Mouse (Mus musculus) neural tube, embryonic 13.5 days (tissue): Measurements from ENCODE around the gene Ctse. TPM values are rescaled to one million over a fixed set of nuclear protein-coding genes. Genes with fewer than 3 reads are reported as not detected.
A peak's percentile ranks its signal among the peaks of the same experiment; 100 is the strongest.
"Not testable (repeated sequence)": the region's sequence is repeated elsewhere in the genome, so short reads cannot be mapped to it uniquely, and the experiment has no call there.

Experiments
- ATAC-seq: fragments of 200-750 bp; cut with Nextera tagmentation; 2 replicates; pipeline ENCODE4 v1.8.0; 2017; ENCODE audit warnings: low read depth, mild to moderate bottlenecking, moderate TSS enrichment, moderate library complexity
- H3K27ac ChIP-seq: fragments of 300-500 bp; sonication (generic); replicated peaks from 2 replicates; pipeline ENCODE4 v1.5.1; 2015; ENCODE audit warnings: moderate library complexity, mild to moderate bottlenecking, inconsistent platforms
- H3K27me3 ChIP-seq: fragments of 300-500 bp; sonication (generic); 2 replicates; pipeline ENCODE4 v1.6.1; 2015; ENCODE audit warnings: mild to moderate bottlenecking, inconsistent platforms
- H3K36me3 ChIP-seq: fragments of 300-500 bp; sonication (generic); 2 replicates; pipeline ENCODE4 v1.6.1; 2015; ENCODE audit warnings: mild to moderate bottlenecking, inconsistent platforms
- H3K4me1 ChIP-seq: fragments of 300-500 bp; sonication (generic); replicated peaks from 2 replicates; pipeline ENCODE4 v1.6.1; 2015; ENCODE audit warnings: inconsistent platforms
- H3K4me2 ChIP-seq: fragments of 300-500 bp; sonication (generic); 2 replicates; pipeline ENCODE4 v1.6.1; 2015; ENCODE audit warnings: inconsistent platforms, mild to moderate bottlenecking, moderate library complexity
- H3K4me3 ChIP-seq: fragments of 300-500 bp; sonication (generic); 2 replicates; pipeline ENCODE4 v1.5.1; 2015; ENCODE audit warnings: mild to moderate bottlenecking, inconsistent platforms
- H3K9ac ChIP-seq: fragments of 300-500 bp; sonication (generic); 2 replicates; pipeline ENCODE4 v1.6.1; 2015; ENCODE audit warnings: moderate library complexity, mild to moderate bottlenecking, inconsistent platforms
- H3K9me3 ChIP-seq: fragments of 300-500 bp; sonication (generic); 2 replicates; pipeline ENCODE4 v1.6.1; 2016; ENCODE audit warnings: inconsistent platforms
- WGBS: fragments of 180-500 bp; shearing (Covaris S2); methylation state at CpG from one replicate; pipeline ENCODE4 v1.1.7; 2015; 5-methylcytosine and 5-hydroxymethylcytosine counted together
- polyA plus RNA-seq: library from polyadenylated mRNA; unstranded; fragments of >200 nt; fragmentation: Nextera tagmentation; extraction: Ambion mirVana; gene quantifications from 2 replicates; pipeline ENCODE4 v1.2.1, GENCODE M21; 2015

Ctse gene
- polyA plus RNA-seq, 1 experiment from 2014 or later: not detected

DNA sequence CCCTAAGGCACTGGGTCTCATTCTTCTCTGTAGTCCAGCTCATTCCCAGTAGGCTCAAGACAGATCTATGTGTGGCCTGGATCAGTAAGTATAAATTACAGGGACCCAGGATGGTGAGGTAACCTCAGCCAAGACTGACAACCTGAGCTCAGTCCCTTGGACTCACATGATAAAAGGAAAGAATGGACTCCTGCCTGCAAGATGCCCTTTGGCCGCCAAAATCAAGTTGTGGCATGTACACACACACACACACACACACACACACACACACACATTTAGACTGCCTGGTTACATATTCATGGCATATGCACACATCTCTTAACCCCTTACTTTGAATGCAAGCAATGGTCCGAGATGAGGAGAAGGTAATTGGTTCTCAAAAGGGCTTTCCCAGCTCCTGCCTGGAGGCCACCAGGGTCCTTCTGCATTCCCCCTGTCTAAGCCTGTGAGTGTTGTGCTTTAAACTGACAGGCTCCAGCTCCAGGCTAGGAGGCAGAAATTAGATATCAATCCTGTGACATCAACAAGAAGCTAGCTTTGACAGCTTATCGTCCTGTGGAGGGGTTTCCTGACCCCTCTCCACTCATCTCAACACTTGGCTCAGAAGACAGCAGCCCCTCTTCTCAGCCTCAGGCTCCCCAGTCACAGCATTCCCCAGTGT lies 13.8 kb upstream of the Ctse start:
- 77% methylated on average over 3 of the region's 3 CpGs for WGBS
- H3K4me2 ChIP-seq: no peak overlapping the region
- no peak for ATAC-seq
- no peaks in the 10 kb centered on the region for H3K9me3 ChIP-seq
- H3K36me3 ChIP-seq: no peaks in the 10 kb centered on the region
- no peak overlapping the region for H3K27ac ChIP-seq
- H3K4me3 ChIP-seq: no peak overlapping the region
- no peaks in the 10 kb centered on the region for H3K4me1 ChIP-seq
- H3K27me3 ChIP-seq: no peaks in the 10 kb centered on the region
- H3K9ac ChIP-seq: no peak overlapping the region

DNA sequence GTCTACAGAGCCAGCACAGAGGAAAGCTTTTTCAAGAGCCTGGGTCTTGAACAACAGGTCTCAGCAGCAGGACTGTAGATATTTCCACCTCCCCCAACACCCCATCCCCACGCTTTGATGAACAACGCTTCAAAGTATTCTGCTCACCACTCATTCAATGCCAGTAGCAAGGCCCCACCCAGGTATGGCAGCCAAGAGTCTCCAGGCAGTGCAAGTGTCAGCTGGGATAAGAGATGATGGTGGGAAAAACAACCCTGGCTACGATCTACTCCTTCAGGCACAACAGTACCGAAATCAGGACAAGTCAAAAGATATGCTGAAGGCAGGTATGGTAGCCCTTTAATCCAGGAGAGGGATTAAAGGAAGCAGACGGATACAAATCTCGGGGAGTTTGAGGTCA lies 11.9 kb upstream of the Ctse start:
- H3K9ac ChIP-seq: no peak overlapping the region
- H3K36me3 ChIP-seq: no peaks in the 10 kb centered on the region
- ATAC-seq: no peak
- 86% methylated on average over 6 of the region's 6 CpGs for WGBS
- H3K27ac ChIP-seq: no peak overlapping the region
- H3K4me3 ChIP-seq: no peak overlapping the region
- H3K27me3 ChIP-seq: no peaks in the 10 kb centered on the region
- no peaks in the 10 kb centered on the region for H3K4me1 ChIP-seq
- no peak overlapping the region for H3K4me2 ChIP-seq
- H3K9me3 ChIP-seq: no peaks in the 10 kb centered on the region

DNA sequence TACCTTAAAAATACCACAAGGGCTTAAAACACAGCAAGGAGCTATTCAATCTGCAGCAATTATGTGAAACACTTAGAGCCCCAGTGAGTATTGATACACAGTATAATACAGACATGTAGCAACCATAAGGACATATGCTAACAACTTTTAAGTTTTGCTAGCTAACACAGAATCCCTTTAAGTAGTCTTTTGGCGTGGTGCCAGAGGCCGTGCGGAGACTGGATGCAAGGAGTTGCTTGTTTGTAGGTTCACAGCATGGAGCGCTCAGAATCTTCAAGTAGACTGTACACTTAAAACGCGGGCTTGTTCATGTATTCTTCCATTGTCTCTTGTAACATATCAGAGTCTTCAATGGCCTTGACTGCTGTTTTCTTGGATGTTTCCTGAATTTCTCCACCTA lies 5.9 kb upstream of the Ctse start:
- ATAC-seq, H3K9me3 ChIP-seq, H3K27ac ChIP-seq, H3K9ac ChIP-seq, H3K4me1 ChIP-seq, H3K36me3 ChIP-seq, H3K27me3 ChIP-seq, H3K4me3 ChIP-seq, H3K4me2 ChIP-seq: not testable (repeated sequence)
- 61% methylated on average over 6 of the region's 6 CpGs for WGBS

DNA sequence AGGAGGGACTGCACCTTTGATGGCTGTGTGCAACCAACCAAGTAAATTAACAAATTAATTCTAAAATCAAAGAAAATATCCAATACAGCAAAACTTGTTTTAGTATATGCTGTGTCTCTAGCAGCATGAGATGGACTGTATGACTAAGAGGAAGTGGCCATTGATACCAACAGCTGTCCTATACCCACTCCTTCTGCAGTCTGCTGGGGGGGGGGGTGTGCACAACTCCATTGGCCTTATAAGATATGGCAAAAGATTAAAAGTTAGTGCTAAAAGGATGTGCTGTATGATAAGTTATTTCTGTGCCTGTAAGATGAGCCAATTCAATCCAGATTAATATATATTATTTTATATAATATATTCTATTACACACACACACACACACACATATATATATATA lies 3.6 kb upstream of the Ctse start:
- Histone ChIP-seq H3K27me3 (no peaks in the 10 kb centered on the region), H3K4me1 (no peaks in the 10 kb centered on the region), H3K27ac (no peak overlapping the region), H3K4me2 (no peak overlapping the region), H3K36me3 (no peaks in the 10 kb centered on the region), H3K9me3 (no peaks in the 10 kb centered on the region), H3K9ac (no peak overlapping the region), H3K4me3 (no peak overlapping the region)
- ATAC-seq: no peak

DNA sequence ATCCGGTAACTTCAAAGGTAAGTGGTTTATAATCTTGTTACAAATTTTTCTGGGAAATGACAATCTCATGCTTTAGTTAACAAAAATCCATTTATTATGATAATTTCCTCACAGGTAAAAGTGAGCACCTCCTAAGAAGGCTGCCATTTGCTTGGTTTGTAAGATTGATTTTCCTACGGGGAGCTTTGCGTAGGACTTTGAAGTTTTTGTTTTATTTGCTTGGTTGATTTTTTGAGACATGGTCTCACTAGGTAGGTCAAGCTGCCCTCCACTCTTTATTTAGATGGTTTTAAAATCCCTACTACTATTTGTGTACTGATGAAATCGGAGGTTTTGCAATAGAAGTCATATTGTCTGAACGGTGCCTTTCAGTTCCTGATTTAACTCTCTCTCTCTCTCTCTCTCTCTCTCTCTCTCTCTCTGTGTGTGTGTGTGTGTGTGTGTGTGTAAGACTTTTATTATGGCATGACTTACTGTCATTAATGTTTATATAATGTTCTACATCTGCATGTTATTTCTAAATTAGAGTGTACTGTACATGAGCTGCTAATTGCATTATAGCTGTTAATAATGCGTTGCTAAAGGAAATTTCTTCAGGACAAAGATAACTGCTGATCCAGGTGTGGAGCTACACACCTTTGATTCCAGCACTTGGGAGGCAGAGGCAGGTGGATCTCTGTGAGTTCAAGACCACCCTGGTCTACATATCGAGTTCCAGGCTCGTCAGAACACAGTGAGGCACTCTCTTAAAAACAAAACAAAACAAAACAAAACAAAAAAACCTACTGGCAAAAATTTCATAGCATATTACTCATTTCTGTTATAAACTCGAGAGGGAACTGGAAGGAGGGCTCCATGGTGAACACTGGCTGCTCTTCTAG lies 675 bp downstream of the Ctse start:
- H3K9me3 ChIP-seq: no peaks in the 10 kb centered on the region
- H3K27me3 ChIP-seq: no peaks in the 10 kb centered on the region
- no peaks in the 10 kb centered on the region for H3K4me1 ChIP-seq
- H3K4me2 ChIP-seq: no peak overlapping the region
- no peaks in the 10 kb centered on the region for H3K36me3 ChIP-seq
- no peak overlapping the region for H3K9ac ChIP-seq
- no peak overlapping the region for H3K27ac ChIP-seq
- ATAC-seq: no peak
- 89% methylated on average over 9 of the region's 9 CpGs for WGBS
- no peak overlapping the region for H3K4me3 ChIP-seq

DNA sequence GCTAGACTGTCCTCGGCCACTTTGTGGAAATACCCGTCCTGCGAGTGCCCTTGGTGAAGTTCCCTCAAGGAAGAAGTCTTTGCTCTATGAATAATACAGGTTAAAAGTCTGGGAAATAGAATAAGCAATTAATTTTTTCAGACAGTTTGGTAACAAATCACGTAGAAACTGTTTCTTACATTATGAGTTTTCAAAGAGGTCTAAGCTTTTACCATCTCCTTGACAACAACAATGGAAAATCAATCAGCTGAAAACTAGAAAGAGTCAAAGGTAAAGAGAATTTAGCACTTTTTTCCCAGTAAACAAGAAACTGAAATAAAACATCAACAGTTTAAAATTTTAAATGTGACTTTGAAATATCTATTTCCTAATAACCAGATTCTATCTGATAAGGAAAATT lies 2.0 kb downstream of the Ctse start:
- WGBS: 75% methylated on average over 4 of the region's 4 CpGs
- Histone ChIP-seq H3K27ac (no peak overlapping the region), H3K9ac (no peak overlapping the region), H3K9me3 (no peaks in the 10 kb centered on the region), H3K27me3 (no peaks in the 10 kb centered on the region), H3K4me2 (no peak overlapping the region), H3K4me1 (no peaks in the 10 kb centered on the region), H3K4me3 (no peak overlapping the region), H3K36me3 (no peaks in the 10 kb centered on the region)
- ATAC-seq: no peak

DNA sequence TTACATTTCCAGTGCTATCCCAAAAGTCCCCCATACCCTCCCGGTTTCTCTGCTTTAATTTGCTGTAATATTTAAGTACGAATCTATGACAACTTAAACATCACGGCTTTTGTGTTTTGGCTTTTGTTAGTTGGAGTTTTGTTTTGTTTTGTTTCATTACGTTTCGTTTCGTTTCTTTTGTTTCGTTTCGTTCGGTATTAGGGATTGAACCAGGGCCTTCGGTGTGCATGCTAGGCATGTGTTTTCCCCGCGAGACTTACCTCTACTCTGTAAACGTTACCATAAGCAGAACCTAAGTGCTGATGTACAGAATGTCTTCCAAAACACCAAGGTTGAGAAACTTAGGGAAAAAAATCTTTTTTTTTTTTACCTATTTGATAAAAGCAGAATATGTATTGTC lies 3.5 kb downstream of the Ctse start:
- no peak overlapping the region for H3K4me2 ChIP-seq
- H3K9me3 ChIP-seq: no peaks in the 10 kb centered on the region
- H3K4me1 ChIP-seq: no peaks in the 10 kb centered on the region
- WGBS: 93% methylated on average over 13 of the region's 13 CpGs
- H3K4me3 ChIP-seq: no peak overlapping the region
- no peak for ATAC-seq
- H3K36me3 ChIP-seq: no peaks in the 10 kb centered on the region
- H3K9ac ChIP-seq: no peak overlapping the region
- H3K27ac ChIP-seq: no peak overlapping the region
- no peaks in the 10 kb centered on the region for H3K27me3 ChIP-seq

DNA sequence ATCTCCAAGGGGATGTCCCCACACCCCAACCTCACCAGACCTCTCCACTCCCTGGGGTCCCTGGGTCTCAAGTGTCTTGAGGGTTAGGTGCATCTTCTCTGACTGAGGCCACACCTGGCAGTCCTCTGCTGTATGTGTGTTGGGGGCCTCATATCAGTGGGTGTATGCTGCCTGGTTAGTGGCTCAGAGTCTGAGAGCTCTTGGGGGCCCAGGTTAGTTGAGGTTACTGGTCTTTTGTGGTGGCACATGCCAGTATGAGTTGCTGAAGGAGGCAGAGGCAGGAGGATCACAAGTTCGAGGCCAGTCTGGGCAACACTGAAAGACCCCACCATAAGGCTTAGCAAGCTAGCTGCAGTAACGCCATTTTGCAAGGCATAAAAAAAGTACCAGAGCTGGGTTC lies 4.1 kb downstream of the Ctse start:
- H3K4me3 ChIP-seq: no peak overlapping the region
- no peak for ATAC-seq
- H3K4me1 ChIP-seq: no peaks in the 10 kb centered on the region
- H3K9ac ChIP-seq: no peak overlapping the region
- no peaks in the 10 kb centered on the region for H3K36me3 ChIP-seq
- H3K9me3 ChIP-seq: no peaks in the 10 kb centered on the region
- no peak overlapping the region for H3K4me2 ChIP-seq
- no peaks in the 10 kb centered on the region for H3K27me3 ChIP-seq
- whole genome bisulfite sequencing: 95% methylated on average over 2 of the region's 2 CpGs
- H3K27ac ChIP-seq: no peak overlapping the region

DNA sequence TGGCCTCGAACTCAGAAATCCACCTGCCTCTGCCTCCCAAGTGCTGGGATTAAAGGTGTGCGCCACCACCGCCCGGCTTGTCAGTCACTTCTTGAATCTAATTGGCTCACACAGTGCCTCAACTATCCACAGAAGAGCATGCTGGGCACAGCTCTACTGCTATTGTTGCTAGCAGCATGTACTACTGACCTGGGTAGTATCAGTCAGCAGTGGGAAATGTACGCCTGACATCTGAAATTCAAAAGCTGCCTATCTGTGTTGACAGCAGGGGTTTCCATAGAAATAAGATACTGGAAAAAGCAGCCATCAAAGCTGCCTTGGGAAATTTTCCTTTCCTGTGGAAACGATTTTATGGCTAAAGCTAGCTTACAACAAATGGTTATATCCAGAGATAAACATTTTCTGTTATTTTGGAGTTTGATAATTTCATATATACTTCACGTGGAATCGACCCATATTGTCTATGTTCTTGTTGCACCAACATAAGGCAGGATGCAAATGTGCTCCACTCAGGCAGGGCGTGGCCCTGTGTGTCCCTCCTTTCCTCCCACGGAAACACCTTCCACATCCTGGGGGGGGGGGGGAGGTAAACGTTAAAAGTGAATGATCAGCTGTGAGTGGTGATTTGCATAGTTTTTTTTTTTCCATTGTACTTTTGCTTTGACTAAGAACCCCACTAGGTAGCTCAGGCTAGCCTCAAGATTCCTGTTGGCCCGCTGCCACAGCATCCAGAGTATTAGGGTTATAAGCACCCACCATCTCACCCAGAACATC lies 14.8 kb downstream of the Ctse start:
- Histone ChIP-seq H3K4me1 (peaks cover 7% of the 10 kb centered on the region), H3K9ac (no peak overlapping the region), H3K27ac (no peak overlapping the region), H3K27me3 (no peaks in the 10 kb centered on the region), H3K4me3 (no peak overlapping the region), H3K9me3 (no peaks in the 10 kb centered on the region), H3K36me3 (no peaks in the 10 kb centered on the region), H3K4me2 (no peak overlapping the region)
- no peak for ATAC-seq
- WGBS: 78% methylated on average over 12 of the region's 12 CpGs

DNA sequence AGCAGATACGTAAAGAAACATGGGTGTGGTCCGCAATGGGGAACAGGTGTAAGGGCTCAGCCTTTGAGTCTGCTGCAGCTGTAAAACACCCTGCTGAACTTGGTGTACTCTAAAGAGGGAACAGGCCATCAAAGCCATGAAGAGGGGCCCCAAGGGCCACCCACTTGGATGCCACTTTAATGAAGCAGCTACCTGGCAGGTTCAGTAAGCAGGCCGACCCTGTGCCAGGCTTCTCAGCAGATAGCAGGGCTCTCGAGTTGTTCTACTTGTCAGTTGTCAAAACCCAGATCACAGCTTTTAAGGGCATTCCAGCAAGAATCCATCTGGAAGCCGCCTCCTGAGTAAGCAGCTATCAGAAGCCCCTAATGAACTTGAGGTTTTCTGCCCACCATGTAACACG lies 17.5 kb downstream of the Ctse start:
- 93% methylated on average over 6 of the region's 6 CpGs for WGBS
- Histone ChIP-seq H3K4me2 (no peak overlapping the region), H3K4me3 (no peak overlapping the region), H3K36me3 (no peaks in the 10 kb centered on the region), H3K9me3 (no peaks in the 10 kb centered on the region), H3K27ac (no peak overlapping the region), H3K4me1 (peaks cover 7% of the 10 kb centered on the region), H3K27me3 (no peaks in the 10 kb centered on the region), H3K9ac (no peak overlapping the region)
- no peak for ATAC-seq

DNA sequence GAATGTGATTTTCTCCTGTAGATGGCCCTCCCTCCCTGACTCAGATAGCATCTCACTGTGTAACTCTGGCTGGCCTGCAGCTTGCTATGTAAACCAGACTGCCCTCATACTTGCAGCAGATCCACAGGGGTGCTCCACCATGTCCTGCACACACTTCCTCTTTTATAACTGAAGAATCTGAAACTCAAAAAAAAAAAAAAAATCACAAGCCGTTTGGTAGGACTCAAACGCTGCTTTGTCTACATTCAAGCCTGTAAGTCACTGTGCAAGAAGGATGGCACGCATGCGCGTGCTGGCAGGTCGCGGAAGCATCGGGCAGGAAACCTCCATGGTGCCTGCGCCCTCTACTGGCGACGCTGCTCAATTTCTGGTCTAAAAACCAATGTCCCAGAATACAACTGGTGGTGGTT lies 19.8 kb downstream of the Ctse start:
- Histone ChIP-seq H3K4me1 (peaks cover 7% of the 10 kb centered on the region), H3K36me3 (no peaks in the 10 kb centered on the region), H3K27ac (peak overlapping the region; percentile 85), H3K9me3 (no peaks in the 10 kb centered on the region), H3K27me3 (no peaks in the 10 kb centered on the region), H3K9ac (peak overlapping the region; percentile 64), H3K4me3 (peak overlapping the region; percentile 24), H3K4me2 (peak overlapping the region; percentile 49)
- under 1% methylated on average over 11 of the region's 11 CpGs for WGBS
- peak; percentile 92 for ATAC-seq

DNA sequence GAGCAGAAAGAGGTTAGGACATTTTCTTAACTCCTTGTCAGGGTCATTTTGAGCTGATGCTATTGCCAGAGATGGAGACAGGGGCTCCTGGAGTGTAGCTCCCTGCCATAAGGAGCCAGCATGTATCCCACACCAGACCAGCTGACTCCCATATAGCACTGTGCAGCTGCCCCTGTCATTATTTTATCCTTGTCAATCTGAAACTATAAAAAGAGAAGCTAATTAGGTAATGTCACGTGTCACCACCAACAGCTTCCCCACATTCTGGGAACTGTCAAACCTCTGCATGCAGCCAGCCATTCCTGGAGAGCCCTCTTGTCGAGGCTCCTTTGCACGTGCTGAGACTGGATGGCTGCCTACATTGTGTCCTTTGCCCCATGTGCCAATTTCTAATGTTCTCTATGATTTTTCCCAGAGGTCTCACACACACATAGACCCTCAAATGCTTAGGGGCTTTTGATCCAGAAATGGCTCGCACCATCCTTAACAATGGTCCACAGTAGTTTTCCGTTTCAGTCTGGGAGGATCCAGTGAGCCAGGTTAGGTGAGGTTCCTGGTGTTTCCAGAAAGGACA lies 21.5 kb downstream of the Ctse start:
- H3K36me3 ChIP-seq: no peaks in the 10 kb centered on the region
- no peak overlapping the region for H3K4me2 ChIP-seq
- no peaks in the 10 kb centered on the region for H3K27me3 ChIP-seq
- no peak for ATAC-seq
- peaks cover 7% of the 10 kb centered on the region for H3K4me1 ChIP-seq
- WGBS: 76% methylated on average over 5 of the region's 5 CpGs
- H3K9me3 ChIP-seq: no peaks in the 10 kb centered on the region
- no peak overlapping the region for H3K27ac ChIP-seq
- no peak overlapping the region for H3K4me3 ChIP-seq
- no peak overlapping the region for H3K9ac ChIP-seq
